Mouse (Mus musculus): ENCODE results near the gene Tmem81.

- TF ChIP-seq CTCF (IDR thresholded peaks at IDR 0.05; ENCODE audit: low read depth, low read length) (no peak), POLR2AphosphoS5 (IDR thresholded peaks at IDR 0.05; ENCODE audit: insufficient replicate concordance, low read depth, low read length) (no peak), GATA1 (IDR thresholded peaks at IDR 0.05; ENCODE audit: borderline replicate concordance, low read length) (no peak)
These were observed 24.4 kb upstream of the Tmem81 start for GRCm38 (mm10) chr1:132481619-132482018.
